Mouse (Mus musculus) lung, postnatal 0 days (tissue): ENCODE data around the gene Fsd1l.

Source experiments
- CTCF ChIP-seq: IDR thresholded peaks from 2 replicates; pipeline ENCODE4 v1.5.1; 2016; ENCODE audit warnings: antibody characterized with exemption, mild to moderate bottlenecking
- EP300 ChIP-seq: IDR thresholded peaks from 2 replicates; pipeline ENCODE4 v1.6.1; 2016; ENCODE audit warnings: antibody characterized with exemption, mild to moderate bottlenecking, control low read depth

- TF ChIP-seq CTCF (no peak), EP300 (no peak)
These were observed 29.4 kb downstream of the Fsd1l start for GRCm38 (mm10) chr4:53660711-53661110.
